Mouse (Mus musculus) liver, postnatal 0 days (tissue): ENCODE data around the gene Tfpi.

Experiments used
- CTCF ChIP-seq: sonication (generic); IDR thresholded peaks from 2 replicates; pipeline ENCODE4 v1.5.1; 2016; ENCODE audit warnings: antibody characterized with exemption, low read depth
- EP300 ChIP-seq: IDR thresholded peaks from 2 replicates; pipeline ENCODE4 v1.6.1; 2016; ENCODE audit warnings: antibody characterized with exemption, low read depth, mild to moderate bottlenecking

DNA sequence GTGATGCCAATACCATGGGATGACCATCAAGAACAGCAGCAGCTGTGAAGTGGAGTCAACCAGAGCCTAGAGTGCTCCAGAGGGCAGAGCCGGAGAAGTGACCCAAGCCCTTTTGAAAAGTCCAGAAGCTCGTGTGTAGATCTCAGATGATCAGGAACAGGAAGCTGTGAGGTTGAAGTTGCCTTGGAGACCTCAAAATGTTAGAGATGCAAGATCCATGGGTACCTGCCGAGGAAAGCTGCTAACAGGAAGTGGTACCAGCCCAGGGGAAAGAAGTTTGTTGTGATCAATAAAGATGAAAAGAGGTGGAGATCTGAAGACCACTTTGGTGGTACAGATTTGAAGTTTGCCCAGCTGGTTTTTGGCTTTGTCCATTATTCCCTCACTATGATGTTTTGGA, 22.3 kb upstream of the Tfpi start:
- TF ChIP-seq CTCF, result no peak
- TF ChIP-seq EP300, result no peak
